Mouse (Mus musculus) layer of hippocampus, adult 2 months (tissue): ENCODE data around the gene Osbpl9. TPM values are rescaled to one million over a fixed set of nuclear protein-coding genes. Genes with fewer than 3 reads are reported as not detected.

Experiments
- DNase-seq, 2 experiments: peaks; one replicate each; pipeline ENCODE4 v3.0.0; 2022; ENCODE audit warnings: low spot score in 2 of 2
- H3K27ac ChIP-seq: fragments of 200-600 bp; 2 replicates; pipeline ENCODE4 v1.8.1; 2022
- H3K4me3 ChIP-seq: fragments of 200-600 bp; 2 replicates; pipeline ENCODE4 v1.8.1; 2022; ENCODE audit warnings: mild to moderate bottlenecking
- CTCF ChIP-seq: fragments of 200-600 bp; conservative IDR thresholded peaks from 2 replicates; pipeline ENCODE4 v1.8.1; 2022; ENCODE audit warnings: antibody characterized with exemption, mild to moderate bottlenecking, moderate library complexity
- total RNA-seq, 2 experiments: library from RNA; stranded (reverse); gene quantifications; 2 replicates each; pipeline ENCODE4 v1.2.3; 2021

Gene Osbpl9
- total RNA-seq, 2 experiments from 2014 or later, result 53.9 to 56.2 TPM

DNA sequence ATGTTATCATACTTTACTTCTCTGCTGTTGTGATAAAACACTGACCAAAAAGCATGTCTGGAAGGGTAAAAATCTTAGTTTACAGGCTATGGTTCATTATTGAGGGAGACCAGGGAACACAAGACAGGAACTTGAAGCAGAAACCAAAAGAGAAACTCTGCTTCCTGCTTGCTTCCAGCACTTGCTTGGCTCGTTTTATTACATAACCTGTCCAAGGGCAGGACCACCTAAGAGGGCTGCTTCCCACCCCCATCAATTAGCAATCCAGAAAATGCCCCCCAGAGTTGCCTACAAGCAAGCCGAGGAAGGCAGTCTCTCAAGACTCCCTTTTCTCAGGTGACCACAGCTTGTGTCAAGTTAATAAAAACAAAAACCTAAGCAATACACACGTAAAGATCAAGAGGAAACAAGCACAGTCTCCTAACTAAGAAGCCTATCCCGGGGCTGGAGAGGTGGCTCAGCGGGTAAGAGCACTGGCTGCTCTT, 82.4 kb downstream of the Osbpl9 start:
- no peak for TF ChIP-seq CTCF
- DNase-seq, result no peak
- Histone ChIP-seq H3K27ac (no peak overlapping the region), H3K4me3 (no peak overlapping the region)

DNA sequence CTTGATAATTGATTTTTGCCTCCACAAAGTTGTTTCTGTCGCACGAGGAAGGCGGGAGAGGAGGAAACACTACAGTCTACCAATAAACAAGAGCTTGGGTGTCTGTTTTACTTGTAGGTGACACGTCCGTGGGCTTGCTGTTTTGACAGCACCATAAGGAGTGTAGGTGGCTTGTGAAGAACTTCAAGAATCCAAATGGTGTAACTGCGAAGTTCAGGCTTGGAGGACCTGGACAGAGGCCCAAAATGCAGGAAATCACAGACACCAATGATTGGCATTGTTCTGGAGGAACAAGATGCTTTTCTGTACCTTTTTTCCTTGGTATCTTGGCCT, 83.8 kb downstream of the Osbpl9 start:
- peak; percentile 42 to 74 for DNase-seq
- H3K27ac ChIP-seq, result peak overlapping the region; percentile 64
- TF ChIP-seq CTCF, result no peak
- peak overlapping the region; percentile 61 for H3K4me3 ChIP-seq

DNA sequence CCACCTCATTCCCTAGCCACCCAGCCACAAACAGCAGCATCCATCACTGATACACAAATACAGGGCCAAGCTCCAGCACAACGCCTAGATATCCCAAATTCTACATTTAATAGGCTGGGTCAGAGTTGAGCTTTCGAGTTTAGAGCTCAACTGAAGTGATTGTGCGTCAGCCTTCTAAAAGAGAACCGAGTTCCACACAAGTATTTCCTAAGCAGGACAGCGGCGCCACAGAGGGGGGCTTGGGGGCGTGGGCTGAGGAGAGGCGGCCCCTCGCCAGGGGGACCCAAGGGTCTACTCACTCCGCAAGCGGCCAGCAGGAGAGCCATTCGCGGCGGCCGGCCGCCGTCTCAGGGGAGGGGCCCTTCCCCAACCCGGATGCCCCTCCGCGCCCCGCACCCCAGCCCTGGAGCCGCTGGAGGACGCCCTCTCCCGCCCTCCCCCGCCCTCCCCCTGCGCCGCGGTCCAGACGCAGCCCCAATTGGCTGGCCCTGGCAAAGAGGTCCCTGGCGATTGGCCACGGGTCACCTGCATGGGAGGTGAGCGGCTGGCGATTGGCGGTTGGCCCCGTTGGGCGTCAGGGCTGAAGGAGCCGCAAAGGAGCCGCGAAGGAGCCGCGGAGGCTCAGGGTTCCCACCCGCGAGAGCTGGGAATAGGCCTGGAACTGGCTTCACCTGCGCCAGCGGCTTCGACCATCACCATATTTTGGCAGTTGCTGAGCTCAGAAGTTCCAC, 84.3 kb downstream of the Osbpl9 start:
- Histone ChIP-seq H3K4me3 (peak overlapping the region; percentile 61), H3K27ac (peak overlapping the region; percentile 77)
- peak; percentile 29 for TF ChIP-seq CTCF
- DNase-seq, result peak; percentile 64 to 74

DNA sequence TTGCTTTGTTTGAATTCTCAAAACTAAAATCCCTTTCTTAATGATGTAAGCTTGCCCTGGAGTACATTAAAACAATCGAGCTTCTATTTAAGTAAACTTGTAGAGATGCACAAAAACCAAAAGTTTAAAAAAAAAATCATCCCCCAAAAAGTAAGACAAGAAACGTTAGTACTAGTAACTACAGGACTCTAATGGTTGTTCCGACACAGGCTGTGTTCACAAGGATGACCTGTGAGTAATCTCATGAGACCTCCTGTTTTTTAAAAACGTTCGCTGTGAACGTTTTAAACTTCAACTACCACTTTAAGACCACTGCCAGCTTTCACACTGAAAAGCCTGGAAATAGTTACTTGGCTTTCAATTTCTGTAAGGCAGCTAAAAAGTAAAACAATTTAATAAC, 85.1 kb downstream of the Osbpl9 start:
- peak overlapping the region; percentile 61 for H3K4me3 ChIP-seq
- DNase-seq, result no peak

DNA sequence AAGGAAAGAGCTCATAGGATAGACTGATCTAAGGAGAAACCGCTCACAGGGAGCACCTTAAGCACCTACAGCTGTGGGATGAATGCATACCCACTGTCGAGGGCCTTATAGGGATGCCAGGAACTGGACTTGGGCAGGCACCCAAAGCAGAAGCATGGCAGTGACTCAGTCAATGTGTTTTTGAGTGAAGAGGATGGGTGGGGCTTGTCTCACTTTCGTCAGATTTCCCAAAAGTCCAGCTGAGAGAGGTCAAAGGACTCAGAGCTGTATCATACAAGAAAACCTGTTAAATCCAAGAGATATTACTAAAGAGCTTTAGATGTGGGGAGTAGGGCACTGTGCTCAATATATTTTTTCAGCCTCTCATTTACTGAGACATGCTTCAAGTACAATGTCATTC, 85.6 kb downstream of the Osbpl9 start:
- DNase-seq, result no peak
- Histone ChIP-seq H3K27ac (peak overlapping the region; percentile 77), H3K4me3 (peak overlapping the region; percentile 61; the same call in 1 of the 2 replicates)
- TF ChIP-seq CTCF, result no peak

More for the DNA sequence above, 85.1 kb downstream of the Osbpl9 start:
- peak overlapping the region; percentile 77 for H3K27ac ChIP-seq
- TF ChIP-seq CTCF, result no peak

DNA sequence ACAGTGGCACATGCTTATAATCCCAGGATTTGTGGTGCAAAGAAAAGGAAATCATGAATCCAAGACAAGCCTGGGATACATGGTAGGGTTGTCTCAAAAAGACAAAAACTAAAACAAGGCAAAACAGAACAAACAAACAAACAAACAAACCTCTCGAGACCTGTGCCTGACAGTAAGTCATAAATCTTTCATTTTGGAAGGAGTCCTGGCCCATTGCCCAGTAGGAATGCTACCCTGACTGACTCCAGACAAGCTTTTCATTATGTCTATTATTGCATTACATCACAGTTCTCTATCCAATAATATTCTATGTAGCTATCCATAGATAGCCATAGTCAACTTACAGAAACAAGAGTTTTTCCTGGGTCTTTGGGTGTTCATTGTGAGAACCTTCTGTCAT, 86.3 kb downstream of the Osbpl9 start:
- no peak for TF ChIP-seq CTCF
- DNase-seq, result no peak
- H3K4me3 ChIP-seq, result no peak overlapping the region
- H3K27ac ChIP-seq, result no peak overlapping the region

DNA sequence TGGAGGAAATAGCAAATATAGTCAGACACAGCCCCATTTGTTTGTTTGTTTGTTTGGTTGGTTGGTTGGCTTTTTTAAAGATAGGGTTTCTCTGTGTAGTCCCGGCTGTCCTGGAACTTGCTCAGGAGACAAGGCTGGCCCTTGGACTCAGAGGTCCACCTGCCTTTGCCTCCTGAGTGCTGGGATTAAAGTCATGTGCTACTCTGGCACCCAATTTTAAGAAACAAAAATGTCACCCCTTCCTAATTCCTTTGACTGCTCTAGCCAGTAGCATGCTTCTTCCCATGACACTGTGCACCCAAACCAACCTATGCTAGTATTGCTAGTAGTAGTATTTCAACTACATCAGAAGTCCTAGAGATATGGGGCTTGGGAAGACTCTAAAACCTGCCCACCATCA, 87.8 kb downstream of the Osbpl9 start:
- no peak overlapping the region for H3K27ac ChIP-seq
- TF ChIP-seq CTCF, result no peak
- no peak overlapping the region for H3K4me3 ChIP-seq
- no peak for DNase-seq

DNA sequence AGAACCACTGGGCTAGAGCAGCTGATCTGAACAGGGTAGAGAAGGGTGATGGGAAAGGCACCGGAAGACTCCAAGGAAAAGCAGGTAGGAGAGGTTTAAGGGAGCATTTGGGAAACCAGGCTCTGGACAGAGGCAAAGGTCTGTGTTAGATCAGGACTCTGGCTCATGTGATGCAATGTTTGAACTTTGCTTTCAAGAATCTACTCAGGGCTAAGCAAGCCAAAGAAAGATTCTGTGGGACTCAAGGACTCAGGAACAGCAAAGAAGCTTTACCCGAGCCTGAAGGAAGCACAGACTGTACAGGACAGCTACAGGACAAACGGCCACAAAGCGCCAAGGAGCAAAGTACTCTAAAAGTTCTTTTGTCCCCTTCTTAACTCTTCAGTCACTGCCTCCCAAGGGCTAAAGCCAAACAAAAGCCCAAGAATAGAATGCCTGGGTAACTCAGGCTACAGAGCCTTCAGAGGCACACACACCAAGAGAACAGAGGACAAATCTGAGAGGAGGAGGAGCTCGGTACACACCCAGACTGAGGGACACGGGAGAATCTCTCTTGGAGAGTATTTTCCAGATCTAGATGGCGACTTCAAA, 89.1 kb downstream of the Osbpl9 start:
- H3K27ac ChIP-seq, result 0 out of 2 replicates have a peak overlapping the region, but pooled peaks have one; percentile 28
- no peak overlapping the region for H3K4me3 ChIP-seq
- no peak for DNase-seq
- no peak for TF ChIP-seq CTCF

DNA sequence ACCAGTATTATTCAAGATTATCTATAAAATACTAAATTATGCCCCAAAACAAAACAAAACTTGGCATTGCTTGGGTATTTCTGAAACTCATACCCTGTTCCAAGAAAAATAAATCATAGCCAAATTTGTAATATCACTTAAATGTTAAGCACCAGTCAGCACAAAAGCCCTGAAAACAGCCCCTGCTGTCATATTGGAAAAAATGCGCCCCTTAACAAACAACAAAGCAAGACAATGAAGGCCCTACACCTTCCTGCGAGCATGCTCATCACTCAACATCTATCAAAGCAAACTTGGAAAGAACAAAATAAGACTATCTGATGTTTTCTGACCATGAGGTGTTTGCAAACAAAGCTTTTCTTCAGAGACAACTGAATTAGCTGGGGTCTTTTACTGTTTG, 91.1 kb downstream of the Osbpl9 start:
- Histone ChIP-seq H3K4me3 (no peak overlapping the region), H3K27ac (no peak overlapping the region)
- no peak for DNase-seq
- no peak for TF ChIP-seq CTCF

DNA sequence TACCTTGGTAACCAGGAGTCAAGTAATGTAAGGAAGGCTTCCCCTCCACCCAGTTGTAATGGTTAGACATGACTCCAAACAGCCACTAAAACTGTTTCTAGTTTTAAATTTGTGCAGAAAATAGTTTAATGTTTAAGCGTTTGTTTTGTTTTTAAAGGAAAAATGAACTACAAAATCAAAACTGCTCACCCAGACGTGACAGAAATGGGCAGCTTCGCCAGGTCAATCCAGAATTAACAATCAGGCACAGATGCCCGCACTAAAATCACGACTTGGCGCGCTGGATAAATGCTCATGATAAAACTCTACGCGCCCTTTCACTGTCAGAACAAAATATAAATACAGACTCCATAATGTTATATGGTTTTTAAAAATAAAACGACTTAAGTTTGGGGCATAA, 92.4 kb downstream of the Osbpl9 start:
- H3K27ac ChIP-seq, result no peak overlapping the region
- DNase-seq, result no peak
- no peak for TF ChIP-seq CTCF
- H3K4me3 ChIP-seq, result no peak overlapping the region

DNA sequence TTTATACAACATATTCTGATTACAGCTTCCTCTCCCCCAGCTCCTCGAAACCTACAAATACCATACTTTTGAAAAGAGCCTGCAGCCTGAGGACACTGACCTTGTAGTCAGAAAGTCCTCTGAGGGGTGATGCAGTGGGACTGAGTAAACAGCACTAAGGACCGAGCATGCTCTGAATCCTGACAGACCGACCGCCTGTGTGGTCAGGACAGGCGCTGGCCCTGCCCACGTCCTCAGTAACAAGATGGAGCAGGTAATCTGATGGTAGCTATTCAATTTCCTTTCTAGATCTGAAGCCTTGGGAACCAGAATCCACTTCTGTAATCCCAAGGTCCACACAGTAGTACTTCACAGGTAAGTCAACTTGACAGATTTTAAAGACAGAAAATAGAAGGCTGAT, 93.1 kb downstream of the Osbpl9 start:
- Histone ChIP-seq H3K4me3 (no peak overlapping the region), H3K27ac (no peak overlapping the region)
- DNase-seq, result no peak
- no peak for TF ChIP-seq CTCF

DNA sequence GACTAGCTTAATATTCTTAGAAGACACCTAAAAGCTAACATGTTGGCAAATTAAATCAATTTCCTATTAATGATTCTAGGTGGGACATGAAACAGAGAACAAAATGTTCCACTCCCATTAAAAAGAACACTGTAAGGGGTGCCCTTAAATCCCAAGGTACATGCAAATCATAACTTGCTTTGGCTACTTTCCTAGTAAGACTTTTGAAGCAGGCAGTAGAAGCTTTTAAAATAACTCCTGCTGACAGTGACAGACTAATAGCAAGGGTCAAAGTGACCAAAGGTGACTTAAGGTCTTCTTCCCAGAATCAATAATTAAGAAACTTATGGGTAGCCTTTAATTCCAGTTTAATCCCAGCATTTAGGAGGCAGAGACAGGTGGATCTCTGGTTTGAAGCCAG, 95.5 kb downstream of the Osbpl9 start:
- Histone ChIP-seq H3K27ac (no peak overlapping the region), H3K4me3 (no peak overlapping the region)
- TF ChIP-seq CTCF, result no peak
- no peak for DNase-seq

DNA sequence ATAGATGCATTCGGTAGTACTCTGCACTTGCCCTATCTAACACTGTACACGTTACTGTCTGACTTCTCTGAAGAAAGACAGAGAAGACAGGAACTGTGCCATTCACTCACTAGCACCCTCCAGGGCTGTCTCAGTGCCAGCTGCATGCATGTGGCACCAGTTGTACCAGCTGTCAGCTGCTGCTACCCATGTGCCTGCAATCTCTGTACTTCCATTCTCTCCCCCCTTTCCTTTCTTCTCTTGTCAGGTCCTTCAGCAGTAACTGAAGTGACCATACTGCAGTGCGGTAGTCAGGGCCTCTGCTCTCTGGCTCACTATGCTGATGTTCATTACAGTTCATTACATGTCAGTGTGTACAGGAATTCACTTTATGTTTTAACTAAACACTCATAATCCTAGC, 96.0 kb downstream of the Osbpl9 start:
- no peak overlapping the region for H3K4me3 ChIP-seq
- no peak for TF ChIP-seq CTCF
- no peak overlapping the region for H3K27ac ChIP-seq
- no peak for DNase-seq

DNA sequence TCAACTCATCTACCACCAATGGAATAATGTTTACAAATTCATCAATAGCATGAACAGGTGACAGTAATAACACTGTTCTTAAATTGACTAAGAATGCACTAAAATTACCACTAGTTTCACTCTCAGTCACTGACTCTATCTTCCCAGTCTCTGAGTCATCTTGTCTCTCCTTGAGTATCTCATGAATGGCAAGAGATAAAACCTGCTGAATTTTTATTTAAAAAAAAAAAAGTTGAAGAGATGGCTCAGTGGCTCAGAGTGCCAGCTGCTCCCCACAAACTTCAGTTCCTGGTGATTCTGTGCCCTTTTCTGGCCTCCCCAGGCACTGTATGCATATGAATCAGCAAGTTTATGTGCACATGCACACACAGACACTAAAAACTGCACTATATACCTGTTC, 96.8 kb downstream of the Osbpl9 start:
- H3K4me3 ChIP-seq, result no peak overlapping the region
- H3K27ac ChIP-seq, result no peak overlapping the region

More for the DNA sequence above, 96.8 kb downstream of the Osbpl9 start:
- TF ChIP-seq CTCF, result no peak
- DNase-seq, result no peak
